Mouse (Mus musculus): ENCODE measurements around the gene Dhps. TPM values are rescaled to one million over a fixed set of nuclear protein-coding genes. Genes with fewer than 3 reads are reported as not detected.
A peak's percentile ranks its signal among the peaks of the same experiment; 100 is the strongest.
"Not testable (repeated sequence)": the region's sequence is repeated elsewhere in the genome, so short reads cannot be mapped to it uniquely, and the experiment has no call there.

Gene Dhps
- total RNA-seq, 4 experiments from 2014 or later, result 32.7 to 36.4 (median 35.5) TPM

DNA sequence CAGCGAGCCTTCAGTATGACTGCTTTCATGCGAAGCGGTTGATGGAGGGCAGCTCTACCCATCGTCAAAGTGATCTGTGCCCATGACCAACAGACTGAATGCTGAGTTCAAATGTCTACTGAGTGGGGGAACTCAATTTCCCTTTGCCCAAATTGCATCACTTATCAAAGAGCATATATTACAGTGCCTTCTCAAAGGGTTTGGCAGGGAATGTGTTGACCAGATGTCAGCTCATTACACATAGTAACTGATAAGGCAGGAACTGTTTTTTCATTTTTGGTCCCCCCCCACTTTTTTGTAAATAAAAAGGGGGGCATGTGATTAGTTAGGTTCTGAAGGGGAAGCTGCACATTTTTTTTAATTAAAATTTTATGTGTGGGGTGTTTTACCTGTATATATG, 9.0 kb upstream of the Dhps start:
- no peak for DNase-seq (ENCODE audit: low spot score)

DNA sequence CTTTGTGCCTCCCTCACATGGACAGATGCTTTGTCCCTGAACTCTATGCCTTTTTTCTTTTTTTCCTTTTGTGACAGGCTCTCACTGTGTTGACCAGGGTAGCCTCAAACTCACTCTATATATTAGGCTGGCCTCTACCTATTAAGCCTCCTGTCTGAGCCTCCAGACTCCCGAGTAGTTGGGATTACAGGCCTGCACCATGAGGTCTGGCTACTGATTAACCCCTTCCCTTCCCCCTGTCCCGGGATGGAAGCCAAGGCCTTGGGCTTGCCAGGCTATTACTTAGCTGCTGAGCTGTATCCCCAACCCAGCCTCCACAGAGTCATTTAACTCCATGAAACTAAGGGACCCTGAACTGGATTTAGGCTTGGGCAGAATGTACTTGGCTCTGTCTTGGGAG, 6.3 kb upstream of the Dhps start:
- DNase-seq (ENCODE audit: low spot score), result no peak

DNA sequence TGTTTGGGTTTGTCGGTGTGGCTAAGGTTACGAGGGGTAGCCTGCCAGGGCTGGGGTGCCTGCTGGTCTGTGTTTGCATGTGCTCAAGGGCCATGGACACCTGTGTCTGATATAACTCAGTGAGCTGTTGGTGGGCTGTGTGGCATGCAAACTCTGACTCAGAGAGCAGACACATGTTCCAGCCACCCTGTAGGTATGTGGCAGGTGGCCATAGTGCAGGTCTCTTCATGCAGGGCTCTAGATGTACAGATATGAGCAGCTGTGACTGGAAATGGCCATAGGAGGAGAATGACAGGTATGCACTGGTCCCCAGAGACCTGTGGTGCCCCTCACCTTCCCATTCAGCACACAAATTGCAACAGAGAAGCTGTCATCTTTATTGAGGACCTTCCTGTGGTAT, 4.4 kb upstream of the Dhps start:
- no peak for DNase-seq (ENCODE audit: low spot score)

DNA sequence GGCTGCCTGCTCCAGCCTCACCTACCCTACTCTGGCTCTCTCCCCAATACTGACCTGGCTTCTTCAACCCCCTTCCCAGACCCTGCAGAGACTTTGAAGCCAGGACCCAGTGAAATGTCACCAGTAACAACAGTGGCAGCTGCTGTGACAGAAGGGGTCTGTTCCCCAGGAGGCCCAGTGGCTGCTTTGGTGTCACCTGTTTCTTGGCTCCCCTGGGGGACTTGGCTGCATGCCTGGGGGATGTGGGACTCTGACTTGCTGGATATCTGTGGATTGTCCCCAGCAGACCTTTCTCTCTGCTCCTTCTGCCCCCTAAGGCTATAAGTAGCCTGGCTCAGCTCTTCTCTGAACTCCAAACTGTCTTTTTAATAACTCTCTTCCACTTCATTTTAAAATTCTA, 3.6 kb upstream of the Dhps start, which contains the start of gene Gm5741:
Gene Gm5741 (minus strand): TSS at position 1 of the 400 bp plus-strand sequence.
- DNase-seq (ENCODE audit: low spot score), result no peak

DNA sequence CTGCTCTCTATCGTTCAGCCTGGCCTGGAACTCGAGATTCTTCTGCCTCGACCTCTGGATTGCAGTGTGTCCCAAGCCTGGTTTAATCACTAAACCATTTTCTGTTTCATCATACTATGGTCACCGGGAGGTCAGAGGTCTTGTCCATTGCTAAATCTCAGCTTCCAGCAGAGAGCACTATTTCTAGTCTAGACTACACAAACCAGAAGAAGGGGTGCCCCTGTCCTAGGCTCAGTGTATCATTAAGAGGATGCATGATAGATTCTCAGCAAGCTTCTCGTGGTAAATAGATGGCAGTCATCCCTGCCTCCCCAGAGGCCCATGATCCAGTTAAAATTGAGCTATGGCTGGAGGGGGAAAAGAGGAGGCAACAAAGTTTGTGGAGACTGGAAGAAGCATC, 516 bp upstream of the Dhps start:
- DNase-seq (ENCODE audit: low spot score), result no peak

DNA sequence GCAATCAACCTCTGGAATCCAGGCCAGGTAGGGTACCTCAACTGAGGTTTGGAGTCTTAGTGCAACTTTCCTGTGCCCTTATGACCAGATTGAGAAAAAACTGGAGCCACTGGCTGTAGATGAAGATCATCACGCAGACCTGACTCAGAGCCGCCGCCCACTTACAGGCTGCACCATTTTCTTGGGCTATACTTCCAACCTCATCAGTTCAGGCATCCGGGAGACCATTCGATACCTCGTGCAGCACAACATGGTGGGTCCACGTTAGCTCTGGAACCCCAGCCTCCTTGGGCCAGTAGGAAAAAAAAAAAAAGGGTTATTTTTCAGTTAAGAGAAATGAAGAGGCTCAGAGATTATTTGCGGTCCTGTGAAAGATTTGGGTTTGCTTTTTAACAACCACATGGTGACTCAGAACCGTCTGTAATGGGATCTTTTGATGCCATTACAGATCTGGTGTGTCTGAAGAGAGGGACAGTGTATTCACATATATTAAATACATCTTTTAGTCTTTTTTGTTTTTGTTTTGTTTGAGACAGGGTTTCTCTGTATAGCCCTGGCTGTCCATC, 890 bp downstream of the Dhps start:
- DNase-seq (ENCODE audit: low spot score), result no peak

DNA sequence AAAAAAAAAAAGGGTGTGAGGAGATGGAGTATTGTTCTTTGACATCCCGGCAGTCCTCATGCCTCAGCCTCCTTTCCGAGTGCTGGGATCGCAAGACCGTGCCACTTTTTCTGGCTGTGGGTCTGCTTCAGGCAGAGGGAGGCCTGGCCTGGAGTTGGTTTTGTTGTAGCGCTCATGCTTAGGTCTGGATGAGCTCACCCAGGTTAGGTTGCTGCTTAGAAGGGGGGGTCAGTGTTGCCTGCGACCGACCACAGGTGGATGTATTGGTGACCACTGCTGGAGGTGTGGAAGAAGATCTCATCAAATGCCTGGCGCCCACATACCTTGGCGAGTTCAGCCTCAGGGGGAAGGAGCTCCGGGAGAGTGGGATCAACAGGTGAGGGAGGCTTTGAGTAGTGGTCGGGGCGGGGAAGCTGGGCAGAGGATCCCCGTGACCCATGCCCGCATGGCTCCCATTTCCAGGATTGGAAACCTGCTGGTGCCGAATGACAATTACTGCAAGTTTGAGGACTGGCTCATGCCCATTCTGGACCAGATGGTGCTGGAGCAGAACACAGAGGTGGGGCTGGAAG, 1.6 kb downstream of the Dhps start:
- no peak for DNase-seq (ENCODE audit: low spot score)

DNA sequence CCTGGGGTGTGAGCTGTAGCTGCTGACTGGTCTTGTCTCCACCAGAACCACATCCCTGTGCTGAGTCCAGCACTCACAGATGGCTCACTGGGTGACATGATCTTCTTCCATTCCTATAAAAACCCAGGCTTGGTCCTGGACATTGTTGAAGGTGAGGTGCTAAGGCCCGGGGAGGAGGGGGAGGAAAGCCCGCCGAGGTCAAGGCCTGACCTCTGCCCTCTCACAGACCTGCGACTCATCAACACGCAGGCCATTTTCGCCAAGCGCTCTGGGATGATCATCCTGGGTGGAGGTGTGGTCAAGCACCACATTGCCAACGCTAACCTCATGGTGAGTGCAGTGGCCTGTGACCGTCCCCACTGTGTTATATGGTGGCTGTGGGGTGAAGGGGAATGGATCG, 2.6 kb downstream of the Dhps start:
- DNase-seq (ENCODE audit: low spot score), result no peak

DNA sequence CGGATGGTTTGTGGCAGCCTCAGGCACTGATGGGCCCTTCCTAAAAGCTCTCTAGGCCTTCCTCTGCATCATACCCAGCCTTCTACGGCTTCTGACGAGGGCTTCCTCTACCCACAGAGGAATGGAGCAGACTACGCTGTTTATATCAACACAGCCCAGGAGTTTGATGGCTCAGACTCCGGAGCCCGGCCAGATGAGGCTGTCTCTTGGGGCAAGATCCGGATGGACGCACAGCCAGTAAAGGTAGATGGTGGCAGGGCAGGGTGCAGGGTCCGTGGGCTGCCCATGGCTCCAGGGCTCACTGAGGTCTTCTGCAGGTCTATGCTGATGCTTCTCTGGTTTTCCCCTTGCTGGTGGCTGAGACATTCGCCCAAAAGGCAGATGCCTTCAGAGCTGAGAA, 3.1 kb downstream of the Dhps start:
- no peak for DNase-seq (ENCODE audit: low spot score)

DNA sequence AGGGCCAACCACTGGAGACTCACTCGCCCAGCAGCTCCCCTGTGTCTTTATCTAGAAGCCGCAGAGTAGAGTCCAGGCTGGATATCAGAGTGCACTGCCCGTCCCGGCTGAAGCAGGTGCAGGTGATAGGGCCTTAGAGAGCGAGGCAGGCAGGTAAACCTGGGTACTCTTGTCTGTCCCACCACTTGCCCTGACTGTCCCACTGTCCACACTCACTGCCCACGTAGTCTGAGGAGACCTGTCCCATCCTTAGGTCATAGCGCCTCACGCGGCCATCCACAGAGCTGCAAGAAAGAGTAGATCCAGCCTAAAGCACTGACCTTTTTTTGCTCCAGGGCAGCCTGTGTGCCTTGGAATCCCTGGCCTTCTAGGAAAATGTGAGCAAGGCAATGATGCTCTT, 4.4 kb downstream of the Dhps start:
- no peak for DNase-seq (ENCODE audit: low spot score)

DNA sequence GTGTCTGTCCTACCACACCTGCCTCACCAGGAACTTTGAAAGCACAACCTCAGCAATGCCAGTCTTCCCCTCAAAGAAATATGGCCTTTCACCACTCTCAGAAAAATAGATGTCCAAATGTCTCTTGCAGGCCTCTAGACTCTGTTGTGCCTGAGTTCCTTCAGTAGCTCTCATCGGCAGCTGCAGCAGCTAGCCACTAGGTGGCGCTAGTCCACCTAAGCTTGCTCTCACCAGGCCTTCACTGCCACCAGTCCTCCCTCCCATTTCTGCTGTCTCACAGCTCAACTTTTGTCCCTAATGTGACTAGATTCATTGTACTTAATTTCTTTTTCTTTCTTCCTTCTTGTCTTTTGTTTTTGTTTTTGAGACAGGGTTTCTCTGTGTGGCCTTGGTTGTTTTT, 5.4 kb downstream of the Dhps start:
- peak; percentile 77 for DNase-seq (ENCODE audit: low spot score)

DNA sequence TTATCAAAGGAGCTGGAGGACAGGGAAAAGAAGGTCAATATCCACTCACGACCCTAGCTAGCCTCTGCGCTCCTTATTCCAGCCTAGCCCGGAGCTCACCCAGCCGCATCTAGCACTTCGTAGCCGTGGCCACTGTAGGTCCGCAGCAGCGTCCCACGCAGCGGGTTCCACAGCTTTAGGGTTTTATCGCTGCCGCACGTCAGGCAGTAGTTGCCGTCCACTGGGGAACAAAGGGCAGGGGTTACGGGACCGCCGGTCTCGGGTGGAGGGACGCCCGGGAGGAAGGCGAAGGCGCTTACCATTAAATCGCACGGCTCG, 8.6 kb downstream of the Dhps start:
- no peak for DNase-seq (ENCODE audit: low spot score)

DNA sequence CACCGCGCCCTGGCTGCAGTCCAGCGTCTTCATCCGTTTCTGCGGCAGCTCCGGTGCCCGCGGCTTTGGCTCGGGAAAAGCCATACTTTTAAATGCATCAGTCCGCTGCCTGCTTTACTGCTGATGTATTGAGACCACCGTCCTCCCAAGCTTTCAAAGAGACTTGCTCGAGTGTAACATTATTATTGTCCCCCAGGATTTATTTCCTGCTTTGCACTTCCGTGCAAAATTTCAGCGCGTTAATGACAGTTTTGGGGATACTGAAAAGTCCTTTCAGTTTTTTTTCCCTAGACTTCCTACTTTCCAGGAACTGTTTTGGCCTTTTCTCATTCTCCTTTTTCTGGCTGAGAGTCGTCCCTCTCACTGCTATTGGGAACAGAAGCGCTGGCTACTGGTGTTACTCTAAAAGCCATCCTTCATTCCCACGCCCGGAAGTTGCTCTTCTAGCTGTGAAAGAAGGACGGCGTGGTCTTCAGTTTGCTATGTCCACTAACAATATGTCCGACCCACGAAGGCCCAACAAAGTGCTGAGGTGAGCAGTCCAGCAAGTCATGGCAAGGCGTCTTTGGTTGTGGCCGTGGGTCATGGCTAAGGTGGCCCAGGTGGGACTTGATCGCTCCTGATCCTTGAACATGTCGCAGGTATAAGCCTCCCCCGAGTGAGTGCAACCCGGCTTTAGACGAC, 9.1 kb downstream of the Dhps start, which contains the start of gene Wdr83os:
Gene Wdr83os (plus strand): TSS at position 209 of the 684 bp plus-strand sequence.
- peak; percentile 63 for DNase-seq (ENCODE audit: low spot score)

DNA sequence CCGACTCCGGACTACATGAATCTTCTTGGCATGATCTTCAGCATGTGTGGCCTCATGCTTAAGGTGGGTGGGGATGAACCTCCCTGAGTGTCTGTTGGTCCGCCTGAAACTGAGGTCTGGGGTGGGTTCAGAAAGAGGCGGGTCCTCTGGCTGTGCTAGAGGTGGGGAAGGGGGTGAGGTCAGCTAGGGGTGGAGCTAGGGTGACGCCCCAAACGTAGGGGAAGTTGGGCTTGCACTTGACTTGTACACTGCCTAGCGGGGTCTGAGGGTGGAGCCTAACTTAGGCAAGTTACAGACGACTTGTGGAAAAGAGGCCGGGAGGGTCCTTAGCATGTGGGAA, 9.6 kb downstream of the Dhps start, which contains the start of gene Wdr83:
Gene Wdr83 (minus strand): TSS at position 91 of the 340 bp plus-strand sequence.
- DNase-seq (ENCODE audit: low spot score), result no peak

DNA sequence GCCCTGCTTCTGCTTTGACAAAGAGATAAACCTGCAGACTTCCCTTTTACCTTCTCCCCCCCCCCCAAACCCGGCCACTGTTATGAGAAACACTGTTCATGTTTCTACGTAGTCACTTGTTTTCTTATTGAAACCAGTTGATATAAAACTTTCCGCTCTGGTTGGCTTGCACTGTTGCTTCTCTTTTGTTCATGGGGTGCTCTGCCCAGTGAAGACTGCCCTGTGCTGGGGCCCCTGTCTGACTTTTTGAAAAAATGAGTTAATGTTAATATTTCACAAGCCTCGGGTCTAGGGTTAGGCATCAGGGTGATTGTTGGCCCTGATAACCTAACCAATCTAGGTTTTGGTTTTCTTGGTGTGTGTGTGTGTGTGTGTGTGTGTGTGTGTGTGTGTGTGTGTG, 10.6 kb downstream of the Dhps start:
- DNase-seq (ENCODE audit: low spot score), result not testable (repeated sequence)

DNA sequence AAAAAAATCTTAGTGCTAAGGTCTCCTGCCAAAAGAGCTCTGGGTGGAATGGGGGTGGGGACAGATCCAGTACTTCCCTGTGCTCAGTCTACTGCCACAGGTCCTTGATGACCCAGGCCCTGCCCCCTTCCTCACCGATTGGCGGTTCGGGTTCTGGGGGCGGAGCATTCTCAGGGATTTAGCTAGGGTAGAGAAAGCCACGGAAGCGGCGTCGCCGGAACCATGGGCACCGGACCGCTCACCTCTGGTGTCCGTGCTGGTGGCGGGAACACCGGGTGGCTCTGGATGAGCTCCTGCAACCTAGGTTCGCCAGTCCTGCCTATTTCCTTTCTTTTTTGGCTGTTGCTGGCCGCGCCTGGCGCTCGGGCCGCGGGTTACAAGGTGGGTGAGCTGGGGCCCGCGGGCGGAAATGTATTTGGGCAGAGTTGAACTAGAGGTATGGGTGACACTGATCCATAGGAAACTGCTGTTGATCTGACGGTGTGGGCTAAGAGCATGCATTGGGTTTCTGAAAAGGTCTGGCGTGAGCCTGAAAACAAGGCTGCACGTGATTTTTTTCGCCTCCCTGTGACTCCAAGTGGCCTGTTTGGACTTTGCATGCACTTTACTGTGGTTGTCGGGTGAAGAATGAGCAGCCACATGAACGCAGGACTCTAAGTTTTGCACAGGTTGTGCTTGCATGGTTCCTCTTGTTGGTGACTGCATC, 11.7 kb downstream of the Dhps start, which contains the start of gene Man2b1:
Gene Man2b1 (plus strand): TSS at position 163 of the 706 bp plus-strand sequence.
- peak; percentile 90 for DNase-seq (ENCODE audit: low spot score)

DNA sequence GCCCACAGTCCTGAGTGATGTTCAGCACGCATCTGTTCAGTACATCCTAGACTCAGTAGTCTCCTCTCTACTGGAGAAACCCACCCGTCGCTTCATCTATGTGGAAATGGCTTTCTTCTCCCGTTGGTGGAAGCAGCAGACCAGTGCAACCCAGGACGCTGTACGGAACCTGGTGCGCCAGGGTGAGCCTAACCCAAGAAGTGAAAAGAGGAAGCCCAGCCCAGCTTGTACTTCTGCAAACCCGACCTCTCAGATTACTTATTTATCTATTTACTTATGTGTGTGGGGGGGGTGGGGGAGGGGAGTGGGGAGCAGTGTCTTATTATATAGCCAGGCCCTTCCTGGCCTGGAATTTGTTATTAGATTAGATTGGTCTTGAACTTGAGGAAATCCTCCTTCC, 13.1 kb downstream of the Dhps start:
- DNase-seq (ENCODE audit: low spot score), result no peak

DNA sequence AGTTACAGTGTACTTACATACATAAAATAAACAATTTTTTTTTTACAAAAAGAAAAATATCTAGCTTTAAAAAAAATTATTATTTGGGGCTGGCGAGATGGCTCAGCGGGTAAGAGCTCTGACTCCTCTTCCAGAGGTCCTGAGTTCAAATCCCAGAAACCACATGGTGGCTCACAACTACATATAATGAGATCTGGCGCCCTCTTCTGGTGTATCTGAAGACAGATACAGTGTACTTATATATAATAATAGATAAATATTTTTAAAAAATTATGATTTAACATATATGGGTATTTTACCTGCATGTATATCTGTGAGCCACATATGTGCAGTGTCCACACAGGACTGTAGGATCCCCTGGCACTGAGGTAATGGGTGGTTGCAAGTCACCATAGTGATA, 14.7 kb downstream of the Dhps start:
- no peak for DNase-seq (ENCODE audit: low spot score)

DNA sequence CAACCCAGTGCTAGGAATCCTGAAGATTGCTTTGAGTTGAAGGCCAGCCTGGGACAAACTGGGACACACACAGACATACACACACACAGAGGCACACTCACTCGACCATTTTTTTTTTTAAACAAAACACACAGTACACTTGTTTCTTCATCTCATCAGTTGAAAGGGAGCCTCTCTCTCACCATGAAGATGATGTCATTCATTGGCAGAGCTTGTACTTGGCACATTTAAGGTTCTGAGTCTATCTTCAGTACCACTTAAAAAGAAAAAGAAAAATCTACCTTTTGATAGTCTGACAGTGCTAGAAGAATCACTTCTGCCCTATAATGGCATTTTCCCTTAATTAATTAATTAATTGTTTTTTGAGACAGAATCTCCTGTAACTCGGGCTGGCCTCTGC, 17.2 kb downstream of the Dhps start:
- DNase-seq (ENCODE audit: low spot score), result no peak

DNA sequence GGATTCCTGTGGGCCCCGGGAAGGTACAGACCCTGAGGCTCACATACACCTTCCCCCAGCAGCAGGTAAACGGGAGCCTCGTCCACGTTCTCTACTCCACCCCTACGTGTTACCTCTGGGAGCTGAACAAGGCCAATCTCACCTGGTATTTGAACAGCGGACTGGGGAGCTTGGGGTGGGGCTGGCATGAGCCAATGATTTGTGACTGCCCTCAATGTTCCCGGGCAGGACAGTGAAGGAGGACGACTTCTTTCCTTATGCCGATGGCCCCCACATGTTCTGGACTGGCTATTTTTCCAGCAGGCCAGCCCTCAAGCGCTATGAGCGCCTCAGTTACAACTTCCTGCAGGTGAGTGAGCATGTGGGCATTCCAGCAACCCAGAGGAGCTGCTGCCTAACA, 19.3 kb downstream of the Dhps start:
- DNase-seq (ENCODE audit: low spot score), result no peak

DNA sequence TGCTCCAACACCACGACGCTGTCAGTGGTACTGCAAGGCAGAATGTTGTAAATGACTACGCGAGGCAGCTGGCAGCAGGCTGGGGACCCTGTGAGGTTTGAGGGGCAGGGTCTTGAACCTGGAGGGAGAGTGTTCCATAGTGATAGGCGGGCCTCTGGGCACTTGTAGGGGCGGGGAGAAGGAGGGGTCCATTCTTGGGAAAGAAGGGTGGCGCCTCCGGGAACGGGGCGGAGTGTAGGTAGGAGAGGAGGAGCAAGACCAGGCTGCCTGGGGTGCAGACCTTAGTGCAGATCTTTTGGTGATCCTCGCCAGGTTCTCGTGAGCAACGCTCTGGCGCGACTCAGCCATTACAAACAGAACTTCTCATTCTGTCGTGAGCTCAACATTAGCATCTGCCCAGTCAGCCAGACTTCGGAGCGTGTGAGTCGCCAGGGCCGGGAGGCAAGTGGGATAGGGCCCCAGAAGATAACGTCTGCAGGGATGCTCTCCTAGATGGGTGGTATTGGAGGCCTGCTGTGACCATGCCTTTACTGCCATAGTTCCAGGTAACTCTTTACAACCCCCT, 20.1 kb downstream of the Dhps start:
- no peak for DNase-seq (ENCODE audit: low spot score)

DNA sequence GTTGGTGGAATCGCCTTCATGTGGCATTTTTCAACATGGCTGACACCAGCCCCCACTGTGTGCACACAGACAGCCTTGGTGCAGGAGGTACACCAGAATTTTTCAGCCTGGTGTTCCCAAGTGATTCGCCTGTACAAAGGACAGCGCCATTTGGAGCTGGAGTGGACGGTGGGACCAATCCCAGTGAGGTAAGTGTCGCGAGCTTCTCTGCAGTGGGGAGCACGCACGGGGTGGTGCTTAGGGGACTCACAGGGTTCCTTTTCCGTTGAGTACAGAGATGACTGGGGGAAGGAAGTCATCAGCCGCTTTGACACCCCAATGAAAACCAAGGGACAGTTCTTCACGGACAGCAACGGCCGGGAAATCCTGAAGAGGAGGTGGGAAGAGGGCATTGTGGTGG, 23.5 kb downstream of the Dhps start:
- DNase-seq (ENCODE audit: low spot score), result no peak

DNA sequence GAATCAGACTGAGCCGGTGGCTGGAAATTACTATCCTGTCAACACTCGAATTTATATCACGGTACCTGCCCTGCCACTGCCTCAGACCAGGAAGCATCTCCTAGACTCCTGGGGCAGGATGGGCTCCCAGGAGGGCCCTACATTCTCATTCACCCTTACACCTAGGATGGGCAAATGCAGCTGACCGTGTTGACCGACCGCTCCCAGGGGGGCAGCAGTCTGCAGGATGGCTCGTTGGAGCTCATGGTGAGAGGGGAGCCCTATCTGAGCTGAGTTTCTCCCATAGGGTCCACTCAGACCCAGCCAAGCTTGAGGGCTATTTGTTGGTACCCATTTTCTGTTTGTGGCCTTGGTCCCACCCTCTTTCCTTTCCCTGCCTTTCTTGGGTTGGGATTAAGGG, 24.0 kb downstream of the Dhps start:
- DNase-seq (ENCODE audit: low spot score), result no peak
